Mouse (Mus musculus) lung, embryonic 16.5 days (tissue): ENCODE results near the gene Gon7. TPM values are rescaled to one million over a fixed set of nuclear protein-coding genes. Genes with fewer than 3 reads are reported as not detected.

Experiments
- ATAC-seq: fragments of 200-750 bp; cut with Nextera tagmentation; 2 replicates; pipeline ENCODE4 v1.8.0; 2017; ENCODE audit warnings: low read depth, mild to moderate bottlenecking, moderate library complexity
- H3K27ac ChIP-seq: fragments of 300-500 bp; sonication (generic); 2 replicates; pipeline ENCODE4 v1.5.1; 2014; ENCODE audit warnings: mild to moderate bottlenecking, control low read depth, low read length
- H3K27me3 ChIP-seq: fragments of 300-500 bp; sonication (generic); 2 replicates; pipeline ENCODE4 v1.6.1; 2014; ENCODE audit warnings: low read depth, low read length, mixed read lengths; ENCODE audit not compliant: control insufficient read depth, insufficient read depth
- H3K36me3 ChIP-seq: fragments of 300-500 bp; sonication (generic); 2 replicates; pipeline ENCODE4 v1.6.1; 2014; ENCODE audit warnings: low read length; ENCODE audit not compliant: control insufficient read depth, insufficient read depth
- H3K4me1 ChIP-seq: fragments of 300-500 bp; sonication (generic); replicated peaks from 2 replicates; pipeline ENCODE4 v1.6.1; 2014; ENCODE audit warnings: low read length, mixed read lengths; ENCODE audit not compliant: control insufficient read depth, insufficient read depth
- H3K4me2 ChIP-seq: fragments of 300-500 bp; sonication (generic); 2 replicates; pipeline ENCODE4 v1.6.1; 2014; ENCODE audit warnings: low read depth, low read length, control low read depth
- H3K4me3 ChIP-seq: fragments of 300-500 bp; sonication (generic); 2 replicates; pipeline ENCODE4 v1.5.1; 2014; ENCODE audit warnings: mild to moderate bottlenecking, low read length, control low read depth
- H3K9ac ChIP-seq: fragments of 300-500 bp; sonication (generic); 2 replicates; pipeline ENCODE4 v1.6.1; 2014; ENCODE audit warnings: low read length, control low read depth
- H3K9me3 ChIP-seq: fragments of 300-500 bp; sonication (generic); 2 replicates; pipeline ENCODE4 v1.6.1; 2016; ENCODE audit warnings: low read length; ENCODE audit not compliant: control insufficient read depth
- WGBS: fragments of 180-500 bp; shearing (Covaris S2); extraction: QIAGEN DNeasy Blood & Tissue Kit; methylation state at CpG from one replicate; pipeline ENCODE4 v1.1.7; 2014; 5-methylcytosine and 5-hydroxymethylcytosine counted together
- polyA plus RNA-seq: library from polyadenylated mRNA; unstranded; fragments of >200 nt; fragmentation: Nextera tagmentation; extraction: Ambion mirVana; gene quantifications from 2 replicates; pipeline ENCODE4 v1.2.1, GENCODE M21; 2015

Gon7 gene
- polyA plus RNA-seq, 1 experiment from 2014 or later = 26.4 TPM

DNA sequence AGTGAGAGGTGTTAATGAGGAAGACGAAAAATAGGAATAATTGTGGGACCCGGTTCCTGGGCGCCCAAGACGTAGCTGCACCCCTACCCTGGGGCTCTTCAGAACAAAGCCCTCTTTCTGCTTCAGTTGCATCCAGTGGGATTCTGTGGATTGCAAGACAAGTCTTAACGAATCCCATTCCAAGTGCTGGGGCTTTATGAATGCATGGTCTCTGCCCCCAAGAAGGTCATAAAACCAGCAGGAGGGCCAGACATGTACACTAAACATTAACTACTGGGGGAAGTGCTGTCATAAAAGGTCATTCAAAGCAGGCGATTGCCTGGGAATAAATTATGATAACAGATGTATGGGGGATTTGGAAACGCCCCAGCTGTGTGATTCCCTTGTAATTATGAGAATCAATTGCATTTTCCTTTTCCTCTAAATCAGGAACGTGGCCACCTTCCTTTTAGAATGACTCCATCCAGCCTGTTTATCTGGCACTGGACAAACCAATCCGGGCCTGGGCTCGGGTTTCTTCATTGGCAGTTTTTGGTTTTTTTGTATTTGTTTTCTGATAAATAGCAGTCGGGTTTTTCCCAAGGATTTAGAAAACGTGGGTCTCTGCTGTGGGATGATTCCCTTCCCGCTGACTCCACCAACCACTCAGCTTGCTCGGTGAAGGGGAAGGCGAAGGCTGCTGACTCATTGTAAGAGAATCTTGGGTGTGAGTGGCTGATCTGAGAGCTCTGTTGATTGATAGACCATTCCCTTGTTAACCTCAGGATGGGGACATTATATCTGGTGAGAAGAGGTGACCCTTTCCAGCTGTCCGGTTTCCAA lies 26.6 kb downstream of the Gon7 start:
- Histone ChIP-seq H3K4me1 (peaks cover 9% of the 10 kb centered on the region), H3K9me3 (no peaks in the 10 kb centered on the region), H3K9ac (no peak overlapping the region), H3K36me3 (no peaks in the 10 kb centered on the region), H3K27ac (no peak overlapping the region), H3K27me3 (no peaks in the 10 kb centered on the region), H3K4me2 (peak overlapping the region; percentile 50), H3K4me3 (peak overlapping the region; percentile 31; the same call in 1 of the 2 replicates)
- ATAC-seq = peak; percentile 11; the same call in 1 of the 2 replicates
- WGBS = 32% methylated on average over 16 of the region's 16 CpGs

DNA sequence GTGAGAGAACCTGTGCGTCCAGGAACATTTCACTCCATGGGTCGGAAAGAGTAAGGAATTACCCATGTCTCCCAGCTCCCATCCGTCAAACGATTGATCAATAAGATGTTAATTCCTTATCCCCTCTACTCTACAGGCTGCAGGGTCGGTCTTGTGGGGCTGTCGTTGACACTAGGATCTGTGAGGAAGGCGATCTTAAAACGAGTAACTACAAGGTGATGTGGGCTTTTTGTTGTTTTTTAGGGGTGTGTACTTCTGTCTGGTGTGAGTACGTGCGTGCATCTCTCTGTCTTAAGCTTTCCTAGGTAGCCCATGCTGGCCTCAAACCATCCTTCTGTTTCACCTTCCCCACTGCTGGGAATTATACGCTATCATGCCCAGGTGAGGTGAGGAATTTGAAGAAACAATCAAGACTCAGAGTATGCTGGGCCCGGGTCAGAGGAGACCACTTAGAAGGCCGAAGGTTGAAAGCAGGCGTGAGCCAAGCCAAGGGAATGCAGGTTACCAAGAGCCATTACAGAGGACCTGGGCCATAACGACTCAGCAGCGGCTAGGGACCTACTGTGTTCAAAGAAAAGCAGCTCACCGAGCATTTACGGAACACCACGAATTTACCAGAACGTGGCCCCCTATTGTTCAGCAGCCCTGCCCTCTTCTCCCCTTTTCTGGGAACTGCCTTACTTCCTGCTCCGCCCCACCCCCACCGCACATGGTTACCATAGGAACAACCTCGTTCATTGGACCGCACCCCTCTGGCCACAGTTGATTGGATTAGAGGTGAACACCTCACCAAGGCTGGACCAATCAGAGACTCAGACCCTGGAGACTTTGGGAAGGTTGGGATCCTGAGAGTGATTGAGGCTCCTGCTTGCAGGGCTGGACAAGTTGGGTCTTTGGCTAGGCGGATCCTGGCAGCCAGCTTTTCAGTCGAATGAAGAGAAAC lies 27.5 kb downstream of the Gon7 start:
- no peak overlapping the region for H3K9ac ChIP-seq
- no peaks in the 10 kb centered on the region for H3K27me3 ChIP-seq

DNA sequence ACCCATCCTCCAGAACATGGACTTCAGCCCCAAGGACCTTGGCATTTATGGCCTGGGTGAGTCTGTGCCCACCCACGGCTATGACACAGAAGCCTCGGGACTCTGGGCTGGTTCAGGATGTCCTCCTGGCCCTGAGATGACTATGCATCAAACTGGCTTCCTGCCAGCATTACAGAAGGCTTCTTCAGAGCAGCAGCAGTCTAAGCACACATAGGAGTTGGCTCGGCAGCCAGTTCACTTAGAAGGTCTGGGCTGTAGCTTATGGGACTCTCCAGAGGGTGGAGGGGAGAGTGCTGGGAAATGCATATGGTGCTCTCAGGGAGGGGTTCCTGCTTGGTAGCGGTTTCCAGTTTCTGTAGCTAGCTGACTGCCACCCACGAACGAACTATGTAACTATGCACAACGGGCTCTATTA lies 31.8 kb downstream of the Gon7 start:
- ATAC-seq = no peak
- no peak overlapping the region for H3K27ac ChIP-seq
- 65% methylated on average over 7 of the region's 7 CpGs for WGBS

More for the DNA sequence above, 27.5 kb downstream of the Gon7 start:
- Histone ChIP-seq H3K4me3 (peak overlapping the region; percentile 31; the same call in 1 of the 2 replicates), H3K27ac (0 out of 2 replicates have a peak overlapping the region, but pooled peaks have one; percentile 23), H3K9me3 (no peaks in the 10 kb centered on the region), H3K4me1 (peaks cover 9% of the 10 kb centered on the region), H3K4me2 (peak overlapping the region; percentile 50), H3K36me3 (no peaks in the 10 kb centered on the region)
- ATAC-seq = peak; percentile 95
- WGBS = 33% methylated on average over 26 of the region's 26 CpGs

DNA sequence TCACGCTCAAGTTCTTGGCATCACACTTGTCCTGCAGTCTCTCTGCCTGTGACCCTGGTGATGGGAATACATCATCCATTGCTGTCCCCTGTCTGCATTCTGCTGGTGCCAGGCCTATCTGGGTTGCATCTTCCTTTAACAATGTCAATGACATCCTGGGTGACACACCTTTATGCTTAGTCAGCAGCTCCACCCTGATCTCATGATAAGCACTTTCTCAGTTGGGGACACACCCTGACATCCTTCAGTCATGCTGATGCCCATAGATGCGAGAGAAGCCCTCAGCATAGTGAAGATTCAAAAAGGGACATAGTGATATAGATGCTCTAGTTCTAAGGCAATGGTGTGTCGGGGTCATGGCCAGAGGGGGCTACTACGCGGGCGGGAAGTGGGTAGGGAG lies 32.5 kb downstream of the Gon7 start:
- 90% methylated on average over 6 of the region's 6 CpGs for WGBS
- H3K36me3 ChIP-seq = no peaks in the 10 kb centered on the region
- H3K9ac ChIP-seq = no peak overlapping the region
- H3K4me2 ChIP-seq = no peak overlapping the region
- H3K4me3 ChIP-seq = no peak overlapping the region
- H3K27ac ChIP-seq = no peak overlapping the region
- peaks cover 1% of the 10 kb centered on the region; the same call in 1 of the 2 replicates for H3K4me1 ChIP-seq
- no peaks in the 10 kb centered on the region for H3K9me3 ChIP-seq
- H3K27me3 ChIP-seq = no peaks in the 10 kb centered on the region
- no peak for ATAC-seq

More for the DNA sequence above, 31.8 kb downstream of the Gon7 start:
- no peak overlapping the region for H3K9ac ChIP-seq
- no peak overlapping the region for H3K4me2 ChIP-seq
- no peak overlapping the region for H3K4me3 ChIP-seq
- H3K27me3 ChIP-seq = no peaks in the 10 kb centered on the region
- H3K36me3 ChIP-seq = no peaks in the 10 kb centered on the region
- H3K4me1 ChIP-seq = peaks cover 6% of the 10 kb centered on the region
- no peaks in the 10 kb centered on the region for H3K9me3 ChIP-seq

DNA sequence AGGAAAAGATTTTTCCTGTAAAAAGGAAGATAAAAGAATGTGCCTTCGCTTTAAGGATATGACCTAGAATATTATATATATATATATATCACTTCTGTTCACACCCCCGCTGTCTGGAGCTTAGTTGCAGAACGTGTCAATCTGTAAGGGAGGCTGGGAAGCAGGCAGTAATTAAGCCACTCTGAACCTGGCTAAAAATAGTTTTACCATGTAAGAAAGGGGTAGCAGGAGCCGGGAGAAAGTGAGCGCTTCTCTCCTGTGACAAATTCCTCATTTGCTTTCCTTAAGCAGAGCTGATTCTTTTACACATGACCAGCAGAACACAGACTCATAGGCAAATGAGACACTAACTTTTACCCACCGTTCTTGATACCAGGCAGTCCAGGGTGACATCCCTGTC lies 33.7 kb downstream of the Gon7 start:
- Histone ChIP-seq H3K9me3 (no peaks in the 10 kb centered on the region), H3K27me3 (no peaks in the 10 kb centered on the region), H3K4me3 (no peak overlapping the region), H3K36me3 (no peaks in the 10 kb centered on the region), H3K27ac (no peak overlapping the region), H3K4me1 (no peaks in the 10 kb centered on the region), H3K4me2 (no peak overlapping the region), H3K9ac (no peak overlapping the region)
- 64% methylated on average over 6 of the region's 6 CpGs for WGBS
- no peak for ATAC-seq

DNA sequence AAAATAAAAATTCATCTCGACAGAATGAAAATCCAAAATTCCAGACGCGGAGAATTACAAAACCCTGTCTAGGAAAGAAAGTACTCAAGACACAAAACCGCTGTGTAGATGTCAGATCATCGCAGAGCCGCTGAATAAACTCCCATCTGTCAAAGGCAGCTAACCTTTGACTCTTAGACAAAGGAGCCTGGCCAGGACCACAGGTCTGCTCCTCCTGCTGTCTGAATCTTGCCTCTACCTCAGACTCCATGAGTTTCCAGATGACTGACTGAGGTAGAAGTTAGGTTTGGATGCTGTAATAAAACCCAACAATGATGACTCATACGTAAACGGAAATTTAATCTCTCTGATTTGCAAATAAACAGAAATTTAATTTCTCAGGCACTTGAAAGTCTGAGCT lies 34.6 kb downstream of the Gon7 start:
- Histone ChIP-seq H3K27me3 (no peaks in the 10 kb centered on the region), H3K36me3 (no peaks in the 10 kb centered on the region), H3K9ac (no peak overlapping the region), H3K4me3 (no peak overlapping the region), H3K4me2 (no peak overlapping the region), H3K4me1 (no peaks in the 10 kb centered on the region), H3K9me3 (no peaks in the 10 kb centered on the region), H3K27ac (no peak overlapping the region)
- 65% methylated on average over 8 of the region's 8 CpGs for WGBS
- no peak for ATAC-seq

DNA sequence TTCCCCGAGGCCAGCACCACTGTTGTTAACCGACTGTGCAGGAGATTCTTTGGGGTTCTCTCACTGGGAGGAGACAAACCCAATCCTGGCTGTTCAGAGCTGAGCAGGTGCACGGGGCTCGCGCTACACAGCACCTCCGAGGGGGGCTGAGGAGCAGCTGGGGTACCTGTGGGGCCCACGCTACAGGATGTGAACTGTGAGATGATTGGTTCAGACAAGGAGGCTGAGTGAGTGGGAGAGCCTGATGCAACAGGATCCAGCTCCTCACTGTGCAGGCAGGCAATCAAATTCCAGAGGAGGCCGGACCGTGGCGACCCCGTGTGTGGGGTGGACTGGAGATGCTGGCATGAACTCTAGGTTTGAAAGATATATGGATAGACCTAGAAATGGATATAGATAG lies 35.2 kb downstream of the Gon7 start:
- H3K4me2 ChIP-seq = no peak overlapping the region
- WGBS = 39% methylated on average over 11 of the region's 11 CpGs
- H3K4me3 ChIP-seq = no peak overlapping the region
- no peaks in the 10 kb centered on the region for H3K4me1 ChIP-seq
- no peaks in the 10 kb centered on the region for H3K9me3 ChIP-seq
- no peaks in the 10 kb centered on the region for H3K36me3 ChIP-seq
- no peaks in the 10 kb centered on the region for H3K27me3 ChIP-seq
- ATAC-seq = no peak
- H3K9ac ChIP-seq = no peak overlapping the region
- no peak overlapping the region for H3K27ac ChIP-seq

DNA sequence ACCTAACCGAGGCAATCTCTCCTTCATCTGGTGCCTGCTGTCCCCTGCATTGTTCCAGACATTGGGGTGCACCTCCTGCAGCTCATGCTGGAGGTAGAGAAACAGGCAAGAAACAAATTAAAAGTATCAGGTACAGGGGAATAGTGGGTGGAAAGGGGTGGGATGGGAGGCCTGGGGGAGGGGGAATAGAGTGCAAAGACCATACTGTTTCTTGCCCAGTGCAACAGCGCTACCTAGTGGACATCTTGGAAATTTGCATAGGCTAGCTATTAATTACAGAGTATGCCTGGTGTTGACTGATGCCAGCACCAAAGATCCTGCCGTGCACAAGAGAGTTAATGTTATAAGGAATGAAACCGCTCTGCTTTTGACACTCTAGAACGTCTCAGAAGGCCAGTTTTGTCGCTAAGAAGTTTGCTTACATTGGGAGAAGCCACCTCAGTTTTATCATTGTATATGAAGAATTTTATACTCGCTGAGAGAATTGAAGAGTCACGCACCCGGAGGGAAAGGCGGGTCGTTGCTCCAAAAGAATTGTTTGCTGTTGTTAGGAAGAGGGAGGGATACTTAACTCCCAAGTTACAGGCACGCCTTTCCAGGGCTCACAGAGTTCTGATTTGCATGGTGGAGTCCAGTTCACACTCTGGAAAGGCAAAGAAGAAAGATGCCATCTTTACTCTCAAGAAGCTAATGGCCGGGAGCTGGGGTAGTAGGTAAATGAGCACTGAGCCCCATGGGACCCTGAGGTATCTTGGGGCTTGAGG lies 37.9 kb downstream of the Gon7 start:
- H3K4me3 ChIP-seq = no peak overlapping the region
- 21% methylated on average over 13 of the region's 13 CpGs for WGBS
- peak; percentile 52; the same call in 1 of the 2 replicates for ATAC-seq

More for the DNA sequence above, 37.9 kb downstream of the Gon7 start:
- Histone ChIP-seq H3K9me3 (no peaks in the 10 kb centered on the region), H3K27me3 (no peaks in the 10 kb centered on the region), H3K36me3 (no peaks in the 10 kb centered on the region), H3K4me1 (no peaks in the 10 kb centered on the region), H3K9ac (no peak overlapping the region), H3K4me2 (0 out of 2 replicates have a peak overlapping the region, but pooled peaks have one; percentile 16), H3K27ac (no peak overlapping the region)
